Mouse (Mus musculus) limb, embryonic 12.5 days (tissue): ENCODE measurements around the gene Tmem132b. TPM values are rescaled to one million over a fixed set of nuclear protein-coding genes. Genes with fewer than 3 reads are reported as not detected.
"Not testable (repeated sequence)": the region's sequence is repeated elsewhere in the genome, so short reads cannot be mapped to it uniquely, and the experiment has no call there.

Experiments
- ATAC-seq: fragments of 200-750 bp; cut with Nextera tagmentation; 2 replicates; pipeline ENCODE4 v1.8.0; 2017; ENCODE audit warnings: low read depth, moderate TSS enrichment; ENCODE audit not compliant: insufficient number of reproducible peaks, insufficient read depth, low FRiP score, low TSS enrichment
- H3K27ac ChIP-seq: fragments of 300-500 bp; sonication (generic); 2 replicates; pipeline ENCODE4 v1.5.1; 2016; ENCODE audit warnings: mild to moderate bottlenecking, moderate library complexity
- H3K27me3 ChIP-seq: fragments of 300-500 bp; sonication (generic); 2 replicates; pipeline ENCODE4 v1.6.1; 2016; ENCODE audit warnings: mild to moderate bottlenecking, moderate library complexity
- H3K36me3 ChIP-seq: fragments of 300-500 bp; sonication (generic); 2 replicates; pipeline ENCODE4 v1.6.1; 2016; ENCODE audit warnings: mild to moderate bottlenecking, moderate library complexity
- H3K4me1 ChIP-seq: fragments of 300-500 bp; sonication (generic); replicated peaks from 2 replicates; pipeline ENCODE4 v1.6.1; 2016
- H3K4me2 ChIP-seq: fragments of 300-500 bp; sonication (generic); 2 replicates; pipeline ENCODE4 v1.6.1; 2016; ENCODE audit warnings: mild to moderate bottlenecking, moderate library complexity
- H3K4me3 ChIP-seq: fragments of 300-500 bp; sonication (generic); replicated peaks from 2 replicates; pipeline ENCODE4 v1.5.1; 2016; ENCODE audit warnings: mild to moderate bottlenecking
- H3K9ac ChIP-seq: fragments of 300-500 bp; sonication (generic); replicated peaks from 2 replicates; pipeline ENCODE4 v1.6.1; 2016; ENCODE audit warnings: mild to moderate bottlenecking, moderate library complexity
- H3K9me3 ChIP-seq: fragments of 300-500 bp; sonication (generic); 2 replicates; pipeline ENCODE4 v1.6.1; 2016; ENCODE audit warnings: mild to moderate bottlenecking, moderate library complexity
- WGBS: fragments of 180-500 bp; shearing (Covaris S2); methylation state at CpG from one replicate; pipeline ENCODE4 v1.1.7; 2016; 5-methylcytosine and 5-hydroxymethylcytosine counted together
- polyA plus RNA-seq: library from polyadenylated mRNA; unstranded; fragments of >200 nt; fragmentation: Nextera tagmentation; extraction: Ambion mirVana; gene quantifications from 2 replicates; pipeline ENCODE4 v1.2.1, GENCODE M21; 2016

Gene Tmem132b
- 0.13 and 0.19 TPM in 2 replicates for polyA plus RNA-seq

DNA sequence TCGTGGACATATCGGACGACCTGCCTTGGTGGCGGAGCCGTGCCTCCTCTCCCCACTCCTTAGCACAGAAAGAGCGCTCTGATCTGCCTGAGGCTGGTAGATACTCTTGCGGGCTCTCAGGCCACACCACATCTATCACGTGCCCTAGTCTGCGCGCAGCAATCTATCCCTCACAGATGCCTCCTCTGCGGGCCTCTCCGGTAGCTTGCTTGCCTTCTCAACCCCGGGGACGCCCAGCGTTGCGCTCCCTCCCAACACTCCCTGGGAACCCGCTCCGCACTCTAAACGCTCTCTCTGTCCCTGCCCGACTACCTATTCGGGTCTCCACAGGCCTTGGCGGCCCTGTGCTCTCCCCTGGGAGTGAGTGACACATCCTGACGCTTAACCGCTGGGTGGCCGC, at the start of gene Tmem132b:
Gene Tmem132b, plus strand, starts transcription at position 141 of the 400 bp plus-strand sequence.
- peaks cover 5% of the 10 kb centered on the region; the same call in 1 of the 2 replicates for H3K9me3 ChIP-seq
- no peak for ATAC-seq
- WGBS = 2% methylated on average over 25 of the region's 25 CpGs
- H3K9ac ChIP-seq = peak within 1 kb of the TSS; percentile 52
- peaks cover 19% of the 10 kb centered on the region for H3K4me1 ChIP-seq
- H3K36me3 ChIP-seq = no peaks in the 10 kb centered on the region
- H3K4me3 ChIP-seq = peak within 1 kb of the TSS; percentile 54
- H3K27me3 ChIP-seq = peaks cover 92% of the 10 kb centered on the region
- H3K27ac ChIP-seq = no peak within 1 kb of the TSS
- peak within 1 kb of the TSS; percentile 91 for H3K4me2 ChIP-seq

DNA sequence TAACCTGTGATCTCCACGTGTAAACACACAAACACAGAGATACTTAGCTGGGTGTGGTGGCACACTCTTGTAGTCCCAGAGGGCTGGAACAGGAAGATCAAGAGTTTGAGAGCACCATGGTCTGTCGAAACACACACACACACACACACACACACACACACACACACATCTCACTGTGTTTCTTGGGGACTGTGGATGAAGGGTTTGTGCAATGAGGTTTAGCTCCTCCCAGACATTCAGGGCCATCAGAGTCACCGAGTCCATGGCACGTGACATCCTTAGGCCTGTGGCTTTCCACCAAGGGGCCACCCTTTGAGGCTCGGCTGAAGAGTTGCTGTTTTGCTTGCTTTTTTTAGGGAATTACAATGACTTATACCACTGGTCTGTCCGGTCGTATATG, 49.1 kb upstream of the Tmem132b start:
- no peak overlapping the region for H3K4me3 ChIP-seq
- WGBS = 95% methylated on average over 7 of the region's 7 CpGs

DNA sequence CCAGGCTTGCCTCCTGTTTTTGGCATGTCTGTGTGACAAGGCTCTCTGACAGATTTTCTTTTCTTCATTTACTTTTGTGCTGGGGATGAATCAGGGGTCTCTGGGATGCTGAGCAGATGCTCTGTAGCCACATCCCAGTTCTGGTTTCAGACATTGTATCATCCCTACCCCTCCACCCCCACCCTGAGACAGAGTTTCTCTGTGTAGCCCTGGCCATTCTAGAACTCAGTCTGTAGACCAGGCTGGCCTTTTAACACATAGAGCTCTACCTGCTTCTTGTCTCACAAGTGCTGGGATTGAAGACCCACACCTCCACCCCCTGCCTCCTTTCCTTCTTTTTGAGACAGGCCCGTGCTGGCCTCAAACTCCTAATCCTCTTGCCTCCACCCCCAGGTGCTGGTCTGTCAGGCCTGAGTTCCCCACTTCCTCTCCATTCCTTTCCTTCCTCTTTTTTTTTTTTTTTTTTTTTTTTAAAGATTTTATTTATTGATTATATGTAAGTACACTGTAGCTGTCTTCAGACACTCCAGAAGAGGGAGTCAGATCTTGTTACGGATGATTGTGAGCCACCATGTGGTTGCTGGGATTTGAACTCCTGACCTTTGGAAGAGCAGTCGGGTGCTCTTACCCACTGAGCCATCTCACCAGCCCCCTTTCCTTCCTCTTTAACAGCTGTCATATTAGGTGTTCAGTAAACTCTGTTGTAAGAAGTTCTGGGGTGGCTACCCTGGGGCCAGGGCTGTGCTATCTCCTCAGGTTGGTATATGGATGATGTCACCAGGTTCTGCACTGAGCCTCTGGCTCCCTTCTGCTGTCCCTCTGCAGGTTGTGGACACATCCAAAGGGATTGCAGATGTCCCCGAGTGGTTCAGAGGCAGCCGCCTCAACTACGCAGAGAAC, 47.6 kb upstream of the Tmem132b start:
- Histone ChIP-seq H3K36me3 (peaks cover 49% of the 10 kb centered on the region), H3K27me3 (no peaks in the 10 kb centered on the region), H3K4me1 (no peaks in the 10 kb centered on the region), H3K4me2 (no peak overlapping the region), H3K27ac (no peak overlapping the region), H3K4me3 (no peak overlapping the region), H3K9ac (no peak overlapping the region), H3K9me3 (no peaks in the 10 kb centered on the region)
- ATAC-seq = no peak
- WGBS = 73% methylated on average over 6 of the region's 6 CpGs

More for the DNA sequence above, 49.1 kb upstream of the Tmem132b start:
- Histone ChIP-seq H3K9ac (no peak overlapping the region), H3K9me3 (no peaks in the 10 kb centered on the region), H3K4me2 (no peak overlapping the region), H3K36me3 (peaks cover 45% of the 10 kb centered on the region), H3K27me3 (no peaks in the 10 kb centered on the region), H3K27ac (no peak overlapping the region), H3K4me1 (peaks cover 6% of the 10 kb centered on the region)
- no peak for ATAC-seq

GRCm38 (mm10) chr5:125485031-125485778, 46.4 kb upstream of the Tmem132b start:
- no peaks in the 10 kb centered on the region for H3K4me1 ChIP-seq
- H3K4me3 ChIP-seq = no peak overlapping the region
- no peak overlapping the region for H3K27ac ChIP-seq
- H3K9ac ChIP-seq = no peak overlapping the region
- WGBS = 89% methylated on average over 4 of the region's 4 CpGs
- no peak overlapping the region for H3K4me2 ChIP-seq
- no peaks in the 10 kb centered on the region for H3K27me3 ChIP-seq
- no peaks in the 10 kb centered on the region for H3K9me3 ChIP-seq
- ATAC-seq = no peak
- H3K36me3 ChIP-seq = peaks cover 52% of the 10 kb centered on the region

- H3K36me3 ChIP-seq = peaks cover 60% of the 10 kb centered on the region
Measured at GRCm38 (mm10) chr5:125486088-125486487, 45.5 kb upstream of the Tmem132b start.

GRCm38 (mm10) chr5:125487375-125488115, 44.0 kb upstream of the Tmem132b start:
- ATAC-seq = no peak
- H3K4me3 ChIP-seq = no peak overlapping the region
- H3K36me3 ChIP-seq = peaks cover 65% of the 10 kb centered on the region
- H3K27ac ChIP-seq = no peak overlapping the region
- H3K27me3 ChIP-seq = no peaks in the 10 kb centered on the region
- H3K9ac ChIP-seq = no peak overlapping the region
- H3K9me3 ChIP-seq = no peaks in the 10 kb centered on the region
- H3K4me1 ChIP-seq = no peaks in the 10 kb centered on the region
- WGBS = 76% methylated on average over 11 of the region's 11 CpGs
- H3K4me2 ChIP-seq = no peak overlapping the region

More at GRCm38 (mm10) chr5:125486088-125486487, 45.5 kb upstream of the Tmem132b start:
- WGBS = 75% methylated on average over 1 of the region's 1 CpGs
- Histone ChIP-seq H3K4me1 (no peaks in the 10 kb centered on the region), H3K4me2 (no peak overlapping the region), H3K27me3 (no peaks in the 10 kb centered on the region), H3K9me3 (no peaks in the 10 kb centered on the region), H3K4me3 (no peak overlapping the region), H3K9ac (no peak overlapping the region), H3K27ac (no peak overlapping the region)
- no peak for ATAC-seq

DNA sequence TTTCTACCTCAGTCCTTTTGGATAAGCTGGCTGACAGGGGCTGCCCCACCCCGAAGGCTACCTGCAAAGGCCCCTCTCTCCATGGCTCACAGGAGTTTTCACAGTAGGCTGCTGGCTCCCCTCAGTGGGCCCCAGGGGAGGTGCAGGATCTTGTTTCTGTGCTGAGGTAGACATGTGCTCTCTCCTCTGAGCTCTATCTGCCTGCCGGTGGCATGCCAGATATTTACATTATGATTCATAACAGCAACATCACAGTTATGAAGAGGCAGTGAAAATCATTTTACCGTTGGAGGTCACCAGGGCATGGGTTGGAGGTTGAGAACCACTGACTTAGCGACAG, 43.5 kb upstream of the Tmem132b start:
- 70% methylated on average over 4 of the region's 4 CpGs for WGBS
- Histone ChIP-seq H3K36me3 (peaks cover 65% of the 10 kb centered on the region), H3K4me3 (no peak overlapping the region), H3K4me1 (no peaks in the 10 kb centered on the region), H3K27ac (no peak overlapping the region), H3K27me3 (no peaks in the 10 kb centered on the region), H3K9ac (no peak overlapping the region; the same call in 1 of the 2 replicates), H3K9me3 (no peaks in the 10 kb centered on the region), H3K4me2 (no peak overlapping the region)
- ATAC-seq = no peak

GRCm38 (mm10) chr5:125488953-125489352, 42.6 kb upstream of the Tmem132b start:
- H3K27ac ChIP-seq, ATAC-seq, H3K9ac ChIP-seq, H3K27me3 ChIP-seq, H3K4me1 ChIP-seq, H3K4me2 ChIP-seq, H3K4me3 ChIP-seq, H3K9me3 ChIP-seq: not testable (repeated sequence)
- peaks cover 61% of the 10 kb centered on the region for H3K36me3 ChIP-seq
- 87% methylated on average over 5 of the region's 5 CpGs for WGBS

DNA sequence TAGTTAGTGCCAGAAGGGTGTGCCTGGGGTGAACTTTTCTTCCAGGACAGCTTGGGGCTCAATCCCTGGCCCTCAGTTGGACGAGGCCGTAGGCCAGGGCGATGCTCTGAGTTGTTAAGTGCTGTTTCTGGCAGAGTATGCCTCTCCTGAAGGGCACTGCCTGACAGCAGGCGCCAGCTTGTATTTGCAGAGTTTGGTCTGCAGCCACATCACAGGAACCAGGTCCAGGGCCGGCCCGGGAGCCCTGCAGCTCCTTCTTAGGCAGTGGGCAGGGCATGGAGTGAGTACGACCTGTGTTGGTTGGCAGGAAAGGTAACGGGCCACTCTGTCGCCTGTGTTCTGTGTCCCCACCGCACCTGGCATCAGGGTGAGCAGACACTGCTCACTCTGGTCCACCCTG, 40.5 kb upstream of the Tmem132b start:
- Histone ChIP-seq H3K36me3 (peaks cover 66% of the 10 kb centered on the region), H3K4me2 (no peak overlapping the region), H3K9me3 (no peaks in the 10 kb centered on the region), H3K27me3 (no peaks in the 10 kb centered on the region), H3K27ac (no peak overlapping the region), H3K4me3 (no peak overlapping the region), H3K9ac (no peak overlapping the region), H3K4me1 (no peaks in the 10 kb centered on the region)
- WGBS = 92% methylated on average over 10 of the region's 10 CpGs
- no peak for ATAC-seq

DNA sequence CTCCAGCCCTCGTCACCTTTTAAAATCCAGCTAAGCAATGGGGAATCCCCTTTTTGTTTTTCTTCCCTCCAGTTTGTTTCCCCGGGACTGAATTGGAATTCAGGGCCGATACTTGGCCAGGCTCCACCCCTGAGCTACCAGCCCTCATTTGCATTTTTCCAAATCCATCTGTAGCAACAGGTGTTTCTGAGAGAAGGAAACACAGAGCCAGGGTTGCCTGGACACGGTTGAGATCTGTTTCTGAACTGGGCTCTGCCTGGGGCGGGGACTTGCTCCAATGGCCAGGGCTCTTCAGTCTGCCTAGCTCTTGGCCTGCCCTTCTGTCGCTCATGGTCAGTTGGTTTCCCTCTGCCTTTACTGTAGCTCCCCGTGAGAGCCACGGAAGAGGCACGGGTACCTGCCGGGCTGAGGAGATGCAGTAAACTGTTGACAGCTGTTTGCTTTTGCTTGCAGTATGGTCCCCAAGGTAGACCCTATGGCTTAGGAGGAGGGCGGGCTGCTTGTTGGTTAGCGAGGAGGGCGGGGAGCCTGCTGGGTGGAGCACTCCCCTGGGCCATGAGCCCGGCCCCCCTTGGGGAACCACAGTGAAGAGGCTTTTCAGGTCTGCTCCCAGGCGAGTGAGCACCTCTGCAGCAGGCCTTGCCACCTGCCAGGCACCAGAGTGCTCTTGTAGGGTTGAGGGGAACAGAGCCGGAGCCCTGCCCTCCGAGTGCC, 39.0 kb upstream of the Tmem132b start:
- no peaks in the 10 kb centered on the region for H3K9me3 ChIP-seq
- no peak overlapping the region for H3K9ac ChIP-seq
- no peaks in the 10 kb centered on the region for H3K27me3 ChIP-seq
- H3K4me1 ChIP-seq = no peaks in the 10 kb centered on the region
- ATAC-seq = no peak
- H3K4me3 ChIP-seq = no peak overlapping the region
- H3K4me2 ChIP-seq = no peak overlapping the region
- H3K36me3 ChIP-seq = peaks cover 60% of the 10 kb centered on the region
- 68% methylated on average over 17 of the region's 17 CpGs for WGBS
- no peak overlapping the region for H3K27ac ChIP-seq
